Mouse (Mus musculus): Measurements from ENCODE around the gene Lag3. TPM values are rescaled to one million over a fixed set of nuclear protein-coding genes. Genes with fewer than 3 reads are reported as not detected.

Lag3 gene
- polyA plus RNA-seq, 1 experiment from 2014 or later = 3.9 TPM

GRCm38 (mm10) chr6:124916695-124917517, 5.4 kb upstream of the Lag3 start:
- no peaks in the 10 kb centered on the region for H3K9me3 ChIP-seq (replicated peaks; ENCODE audit: control insufficient read depth, low read length, poor library complexity, severe bottlenecking)
- H3K4me2 ChIP-seq (ENCODE audit: low read length) = peak overlapping the region; percentile 99
- peaks cover 50% of the 10 kb centered on the region for H3K4me1 ChIP-seq (ENCODE audit: control insufficient read depth, insufficient read depth, low read length)
- peak overlapping the region; percentile 100 for H3K9ac ChIP-seq (ENCODE audit: low read depth, low read length)
- ATAC-seq = peak; percentile 54
- under 1% methylated on average over 49 of the region's 67 CpGs for WGBS
- no peaks in the 10 kb centered on the region for H3K27me3 ChIP-seq (ENCODE audit: control insufficient read depth, insufficient read depth, low read depth, low read length)
- H3K27ac ChIP-seq (ENCODE audit: low read length) = peak overlapping the region; percentile 100
- peaks cover 14% of the 10 kb centered on the region for H3K36me3 ChIP-seq (ENCODE audit: control insufficient read depth, insufficient read depth, low read length)
- H3K4me3 ChIP-seq (ENCODE audit: low read depth, low read length) = peak overlapping the region; percentile 93

GRCm38 (mm10) chr6:124915942-124916694, 4.6 kb upstream of the Lag3 start:
- no peaks in the 10 kb centered on the region for H3K9me3 ChIP-seq (replicated peaks; ENCODE audit: control insufficient read depth, low read length, poor library complexity, severe bottlenecking)
- H3K4me2 ChIP-seq (ENCODE audit: low read length) = peak overlapping the region; percentile 99
- H3K4me1 ChIP-seq (ENCODE audit: control insufficient read depth, insufficient read depth, low read length) = peaks cover 44% of the 10 kb centered on the region
- no peaks in the 10 kb centered on the region for H3K27me3 ChIP-seq (ENCODE audit: control insufficient read depth, insufficient read depth, low read depth, low read length)
- H3K4me3 ChIP-seq (ENCODE audit: low read depth, low read length) = peak overlapping the region; percentile 93
- peaks cover 14% of the 10 kb centered on the region for H3K36me3 ChIP-seq (ENCODE audit: control insufficient read depth, insufficient read depth, low read length)
- ATAC-seq = no peak
- H3K9ac ChIP-seq (ENCODE audit: low read depth, low read length) = peak overlapping the region; percentile 100
- peak overlapping the region; percentile 100 for H3K27ac ChIP-seq (ENCODE audit: low read length)
- under 1% methylated on average over 12 of the region's 12 CpGs for WGBS

GRCm38 (mm10) chr6:124915160-124915941, 3.8 kb upstream of the Lag3 start:
- Histone ChIP-seq H3K27me3 (ENCODE audit: control insufficient read depth, insufficient read depth, low read depth, low read length) (no peaks in the 10 kb centered on the region), H3K9ac (ENCODE audit: low read depth, low read length) (peak overlapping the region; percentile 100), H3K9me3 (replicated peaks; ENCODE audit: control insufficient read depth, low read length, poor library complexity, severe bottlenecking) (no peaks in the 10 kb centered on the region), H3K36me3 (ENCODE audit: control insufficient read depth, insufficient read depth, low read length) (peaks cover 14% of the 10 kb centered on the region), H3K27ac (ENCODE audit: low read length) (peak overlapping the region; percentile 100), H3K4me1 (ENCODE audit: control insufficient read depth, insufficient read depth, low read length) (peaks cover 37% of the 10 kb centered on the region), H3K4me3 (ENCODE audit: low read depth, low read length) (peak overlapping the region; percentile 93), H3K4me2 (ENCODE audit: low read length) (peak overlapping the region; percentile 99)
- no peak for ATAC-seq
- 4% methylated on average over 22 of the region's 22 CpGs for WGBS

GRCm38 (mm10) chr6:124914511-124914910, 3.0 kb upstream of the Lag3 start:
- H3K27me3 ChIP-seq (ENCODE audit: control insufficient read depth, insufficient read depth, low read depth, low read length) = no peaks in the 10 kb centered on the region
- H3K4me3 ChIP-seq (ENCODE audit: low read depth, low read length) = peak overlapping the region; percentile 93
- 84% methylated on average over 7 of the region's 7 CpGs for WGBS
- peak overlapping the region; percentile 99 for H3K4me2 ChIP-seq (ENCODE audit: low read length)
- H3K9ac ChIP-seq (ENCODE audit: low read depth, low read length) = peak overlapping the region; percentile 100
- H3K4me1 ChIP-seq (ENCODE audit: control insufficient read depth, insufficient read depth, low read length) = peaks cover 40% of the 10 kb centered on the region
- H3K27ac ChIP-seq (ENCODE audit: low read length) = peak overlapping the region; percentile 100
- peaks cover 14% of the 10 kb centered on the region for H3K36me3 ChIP-seq (ENCODE audit: control insufficient read depth, insufficient read depth, low read length)
- no peak for ATAC-seq
- no peaks in the 10 kb centered on the region for H3K9me3 ChIP-seq (replicated peaks; ENCODE audit: control insufficient read depth, low read length, poor library complexity, severe bottlenecking)

GRCm38 (mm10) chr6:124913721-124914285, 2.3 kb upstream of the Lag3 start:
- no peak for ATAC-seq
- Histone ChIP-seq H3K27me3 (ENCODE audit: control insufficient read depth, insufficient read depth, low read depth, low read length) (no peaks in the 10 kb centered on the region), H3K27ac (ENCODE audit: low read length) (peak overlapping the region; percentile 100), H3K9ac (ENCODE audit: low read depth, low read length) (peak overlapping the region; percentile 100; the same call in 1 of the 2 replicates), H3K9me3 (replicated peaks; ENCODE audit: control insufficient read depth, low read length, poor library complexity, severe bottlenecking) (no peaks in the 10 kb centered on the region), H3K36me3 (ENCODE audit: control insufficient read depth, insufficient read depth, low read length) (peaks cover 14% of the 10 kb centered on the region), H3K4me2 (ENCODE audit: low read length) (peak overlapping the region; percentile 99; the same call in 1 of the 2 replicates), H3K4me1 (ENCODE audit: control insufficient read depth, insufficient read depth, low read length) (peaks cover 36% of the 10 kb centered on the region), H3K4me3 (ENCODE audit: low read depth, low read length) (0 out of 2 replicates have a peak overlapping the region, but pooled peaks have one; percentile 93)
- WGBS = 52% methylated on average over 14 of the region's 14 CpGs

- 63% methylated on average over 6 of the region's 6 CpGs for WGBS
- Histone ChIP-seq H3K4me2 (ENCODE audit: low read length) (no peak overlapping the region), H3K27me3 (ENCODE audit: control insufficient read depth, insufficient read depth, low read depth, low read length) (no peaks in the 10 kb centered on the region), H3K27ac (ENCODE audit: low read length) (peak overlapping the region; percentile 100; the same call in 1 of the 2 replicates), H3K36me3 (ENCODE audit: control insufficient read depth, insufficient read depth, low read length) (peaks cover 14% of the 10 kb centered on the region), H3K4me1 (ENCODE audit: control insufficient read depth, insufficient read depth, low read length) (peaks cover 31% of the 10 kb centered on the region), H3K9ac (ENCODE audit: low read depth, low read length) (no peak overlapping the region), H3K4me3 (ENCODE audit: low read depth, low read length) (no peak overlapping the region), H3K9me3 (replicated peaks; ENCODE audit: control insufficient read depth, low read length, poor library complexity, severe bottlenecking) (no peaks in the 10 kb centered on the region)
- no peak for ATAC-seq
These were observed 1.7 kb upstream of the Lag3 start for GRCm38 (mm10) chr6:124913214-124913613.

GRCm38 (mm10) chr6:124910032-124910431, 1.5 kb downstream of the Lag3 start:
- H3K27ac ChIP-seq (ENCODE audit: low read length) = no peak overlapping the region

GRCm38 (mm10) chr6:124907767-124908166, 3.7 kb downstream of the Lag3 start:
- H3K36me3 ChIP-seq (ENCODE audit: control insufficient read depth, insufficient read depth, low read length) = no peaks in the 10 kb centered on the region
- H3K9me3 ChIP-seq (replicated peaks; ENCODE audit: control insufficient read depth, low read length, poor library complexity, severe bottlenecking) = no peaks in the 10 kb centered on the region
- no peak overlapping the region for H3K9ac ChIP-seq (ENCODE audit: low read depth, low read length)
- H3K4me2 ChIP-seq (ENCODE audit: low read length) = no peak overlapping the region
- ATAC-seq = no peak
- 85% methylated on average over 1 of the region's 1 CpGs for WGBS
- peaks cover 27% of the 10 kb centered on the region for H3K4me1 ChIP-seq (ENCODE audit: control insufficient read depth, insufficient read depth, low read length)
- no peak overlapping the region for H3K4me3 ChIP-seq (ENCODE audit: low read depth, low read length)
- no peak overlapping the region for H3K27ac ChIP-seq (ENCODE audit: low read length)
- no peaks in the 10 kb centered on the region for H3K27me3 ChIP-seq (ENCODE audit: control insufficient read depth, insufficient read depth, low read depth, low read length)

More at GRCm38 (mm10) chr6:124910032-124910431, 1.5 kb downstream of the Lag3 start:
- peak; percentile 18 for ATAC-seq
- H3K4me1 ChIP-seq (ENCODE audit: control insufficient read depth, insufficient read depth, low read length) = peaks cover 29% of the 10 kb centered on the region
- no peak overlapping the region for H3K4me3 ChIP-seq (ENCODE audit: low read depth, low read length)
- peak overlapping the region; percentile 64 for H3K9ac ChIP-seq (ENCODE audit: low read depth, low read length)
- peaks cover 14% of the 10 kb centered on the region for H3K36me3 ChIP-seq (ENCODE audit: control insufficient read depth, insufficient read depth, low read length)
- H3K27me3 ChIP-seq (ENCODE audit: control insufficient read depth, insufficient read depth, low read depth, low read length) = no peaks in the 10 kb centered on the region
- no peaks in the 10 kb centered on the region for H3K9me3 ChIP-seq (replicated peaks; ENCODE audit: control insufficient read depth, low read length, poor library complexity, severe bottlenecking)
- WGBS = 2% methylated on average over 31 of the region's 32 CpGs
- H3K4me2 ChIP-seq (ENCODE audit: low read length) = peak overlapping the region; percentile 43

All from midbrain, embryonic 16.5 days (tissue).